Mouse (Mus musculus) forebrain, embryonic 10.5 days (tissue): Measurements from ENCODE around the gene Ebpl. TPM values are rescaled to one million over a fixed set of nuclear protein-coding genes. Genes with fewer than 3 reads are reported as not detected.

Source experiments
- DNase-seq: peaks from one replicate; pipeline ENCODE4 v3.0.0-alpha.2; 2017; ENCODE audit warnings: low spot score; ENCODE audit errors: extremely low spot score
- H3K27ac ChIP-seq: fragments of 300-500 bp; sonication (generic); 2 replicates; pipeline ENCODE4 v1.5.1; 2016; ENCODE audit warnings: mild to moderate bottlenecking
- H3K27me3 ChIP-seq: fragments of 300-500 bp; sonication (generic); 2 replicates; pipeline ENCODE4 v1.6.1; 2016; ENCODE audit warnings: mild to moderate bottlenecking; ENCODE audit not compliant: poor library complexity, severe bottlenecking
- H3K36me3 ChIP-seq: fragments of 300-500 bp; sonication (generic); replicated peaks from 2 replicates; pipeline ENCODE4 v1.6.1; 2016; ENCODE audit warnings: mild to moderate bottlenecking, moderate library complexity
- H3K4me1 ChIP-seq: fragments of 300-500 bp; sonication (generic); 2 replicates; pipeline ENCODE4 v1.6.1; 2016
- H3K4me3 ChIP-seq: fragments of 300-500 bp; sonication (generic); 2 replicates; pipeline ENCODE4 v1.5.1; 2016; ENCODE audit warnings: mild to moderate bottlenecking, moderate library complexity
- H3K9me3 ChIP-seq: fragments of 300-500 bp; sonication (generic); 2 replicates; pipeline ENCODE4 v1.6.1; 2016; ENCODE audit warnings: mild to moderate bottlenecking, moderate library complexity
- WGBS: fragments of 180-500 bp; shearing (Covaris S2); methylation state at CpG from one replicate; pipeline ENCODE4 v1.1.7; 2016; 5-methylcytosine and 5-hydroxymethylcytosine counted together
- polyA plus RNA-seq: library from polyadenylated mRNA; unstranded; fragments of >200 nt; fragmentation: Nextera tagmentation; extraction: Ambion mirVana; gene quantifications from 2 replicates; pipeline ENCODE4 v1.2.1, GENCODE M21; 2016

Gene Ebpl
- polyA plus RNA-seq, 1 experiment from 2014 or later: 9.1 TPM

GRCm38 (mm10) chr14:61288606-61289286 is 71.5 kb downstream of the Ebpl start:
- no peak overlapping the region for H3K4me3 ChIP-seq
- H3K4me1 ChIP-seq: no peaks in the 10 kb centered on the region
- no peak overlapping the region for H3K27ac ChIP-seq
- no peaks in the 10 kb centered on the region for H3K36me3 ChIP-seq
- WGBS: 73% methylated on average over 19 of the region's 19 CpGs
- no peaks in the 10 kb centered on the region for H3K27me3 ChIP-seq
- H3K9me3 ChIP-seq: no peaks in the 10 kb centered on the region
- no peak for DNase-seq

Other genes starting within 250 kb of the Ebpl start
- 2.9 and 3.4 TPM in 2 replicates for gene Sacs, start 222.0 kb downstream of the Ebpl start, polyA plus RNA-seq
- 0.04 TPM in 1 of 2 replicates, not detected in the other for gene Sgcg, start 101.9 kb downstream of the Ebpl start, polyA plus RNA-seq
- 0.19 and 0.31 TPM in 2 replicates for gene Arl11, start 50.7 kb downstream of the Ebpl start, polyA plus RNA-seq
- 89.8 and 92.4 TPM in 2 replicates for gene Kpna3, start 79.4 kb upstream of the Ebpl start, polyA plus RNA-seq
- gene Spryd7, start 196.4 kb upstream of the Ebpl start, polyA plus RNA-seq: 13.8 and 14.1 TPM in 2 replicates
- gene Trim13, start 237.8 kb upstream of the Ebpl start, polyA plus RNA-seq: 12.5 and 13.0 TPM in 2 replicates
- gene Kcnrg, start 247.0 kb upstream of the Ebpl start, polyA plus RNA-seq: 0.37 and 0.64 TPM in 2 replicates